Mouse (Mus musculus) cerebellum, adult 11 months (tissue): ENCODE measurements at regions not wholly inside any gene's neighbourhood (a gene's known extent, or its start where the extent isn't known, plus 50 kb on each side); places are given as distances from the start of the nearest gene placed in this dataset.

Source experiments
- DNase-seq: peaks from one replicate; pipeline ENCODE4 v3.0.0; 2022

- no peak for DNase-seq
These were observed 258.9 kb downstream of the Sqor start for GRCm38 (mm10) chr2:123023918-123024317.

GRCm38 (mm10) chr2:123024380-123024779 is 259.3 kb downstream of the Sqor start:
- no peak for DNase-seq

GRCm38 (mm10) chr2:123024976-123025585 is 260.0 kb downstream of the Sqor start:
- DNase-seq, result no peak

GRCm38 (mm10) chr2:123047321-123047720 is 282.3 kb downstream of the Sqor start:
- DNase-seq, result no peak

- no peak for DNase-seq
These were observed 299.6 kb downstream of the Sqor start for GRCm38 (mm10) chr2:123064648-123065047.

- peak; percentile 7 for DNase-seq
These were observed 303.8 kb downstream of the Sqor start for GRCm38 (mm10) chr2:123068809-123069208.

GRCm38 (mm10) chr2:123072653-123073052 is 307.6 kb downstream of the Sqor start:
- DNase-seq, result no peak

- DNase-seq, result no peak
These were observed 308.5 kb downstream of the Sqor start for GRCm38 (mm10) chr2:123073476-123074085.

- peak; percentile 6 for DNase-seq
These were observed 327.7 kb downstream of the Sqor start for GRCm38 (mm10) chr2:123092726-123093125.

GRCm38 (mm10) chr2:123103530-123103929 is 338.5 kb downstream of the Sqor start:
- DNase-seq, result no peak

- no peak for DNase-seq
These were observed 366.5 kb downstream of the Sqor start for GRCm38 (mm10) chr2:123131496-123131895.

- DNase-seq, result no peak
These were observed 388.1 kb downstream of the Sqor start for GRCm38 (mm10) chr2:123153170-123153569.

GRCm38 (mm10) chr2:123165384-123165783 is 400.3 kb downstream of the Sqor start:
- DNase-seq, result no peak

GRCm38 (mm10) chr2:123170611-123171010 is 405.6 kb downstream of the Sqor start:
- DNase-seq, result no peak

- DNase-seq, result no peak
These were observed 417.2 kb downstream of the Sqor start for GRCm38 (mm10) chr2:123182208-123182607.

- DNase-seq, result no peak
These were observed 426.0 kb downstream of the Sqor start for GRCm38 (mm10) chr2:123190795-123191582.

GRCm38 (mm10) chr2:123194533-123194932 is 429.5 kb downstream of the Sqor start:
- no peak for DNase-seq
